Mouse (Mus musculus) heart, embryonic 10.5 days (tissue): ENCODE data around the gene Spint5. TPM values are rescaled to one million over a fixed set of nuclear protein-coding genes. Genes with fewer than 3 reads are reported as not detected.
A peak's percentile ranks its signal among the peaks of the same experiment; 100 is the strongest.
"Not testable (repeated sequence)": the region's sequence is repeated elsewhere in the genome, so short reads cannot be mapped to it uniquely, and the experiment has no call there.

ENCODE experiments used
- DNase-seq: peaks from one replicate; pipeline ENCODE4 v3.0.0-alpha.2; 2017; ENCODE audit warnings: low spot score
- H3K27ac ChIP-seq: fragments of 300-500 bp; sonication (generic); 2 replicates; pipeline ENCODE4 v1.5.1; 2016; ENCODE audit warnings: mild to moderate bottlenecking
- H3K27me3 ChIP-seq: fragments of 300-500 bp; sonication (generic); 2 replicates; pipeline ENCODE4 v1.6.1; 2016; ENCODE audit warnings: mild to moderate bottlenecking; ENCODE audit not compliant: poor library complexity, insufficient read depth, severe bottlenecking
- H3K36me3 ChIP-seq: fragments of 300-500 bp; sonication (generic); 2 replicates; pipeline ENCODE4 v1.6.1; 2016; ENCODE audit warnings: mild to moderate bottlenecking, moderate library complexity
- H3K4me1 ChIP-seq: fragments of 300-500 bp; sonication (generic); 2 replicates; pipeline ENCODE4 v1.6.1; 2016; ENCODE audit warnings: mild to moderate bottlenecking
- H3K4me3 ChIP-seq: fragments of 300-500 bp; sonication (generic); 2 replicates; pipeline ENCODE4 v1.5.1; 2016; ENCODE audit warnings: mild to moderate bottlenecking, moderate library complexity
- H3K9me3 ChIP-seq: fragments of 300-500 bp; sonication (generic); 2 replicates; pipeline ENCODE4 v1.6.1; 2016; ENCODE audit warnings: mild to moderate bottlenecking, moderate library complexity
- WGBS: fragments of 180-500 bp; shearing (Covaris S2); methylation state at CpG from one replicate; pipeline ENCODE4 v1.1.7; 2016; 5-methylcytosine and 5-hydroxymethylcytosine counted together
- polyA plus RNA-seq: library from polyadenylated mRNA; unstranded; fragments of >200 nt; fragmentation: Nextera tagmentation; extraction: Ambion mirVana; gene quantifications from 2 replicates; pipeline ENCODE4 v1.2.1, GENCODE M21; 2016

Spint5 gene
- polyA plus RNA-seq, 1 experiment from 2014 or later, result not detected

- H3K4me1 ChIP-seq, result no peaks in the 10 kb centered on the region
Measured at GRCm38 (mm10) chr2:164705328-164705727, 9.8 kb upstream of the Spint5 start.

GRCm38 (mm10) chr2:164705991-164706390, 9.1 kb upstream of the Spint5 start:
- no peak for DNase-seq
- WGBS, result 89% methylated on average over 14 of the region's 14 CpGs
- H3K4me3 ChIP-seq, result no peak overlapping the region

More at GRCm38 (mm10) chr2:164705328-164705727, 9.8 kb upstream of the Spint5 start:
- DNase-seq, result no peak
- WGBS, result 82% methylated on average over 6 of the region's 6 CpGs
- no peaks in the 10 kb centered on the region for H3K9me3 ChIP-seq
- no peak overlapping the region for H3K27ac ChIP-seq
- no peak overlapping the region for H3K4me3 ChIP-seq
- no peaks in the 10 kb centered on the region for H3K36me3 ChIP-seq
- H3K27me3 ChIP-seq, result no peaks in the 10 kb centered on the region

GRCm38 (mm10) chr2:164716194-164716786, 1.2 kb downstream of the Spint5 start:
- not testable (repeated sequence) for H3K9me3 ChIP-seq, H3K36me3 ChIP-seq, DNase-seq, H3K4me3 ChIP-seq, H3K27ac ChIP-seq, H3K27me3 ChIP-seq, H3K4me1 ChIP-seq
- 85% methylated on average over 23 of the region's 23 CpGs for WGBS

More at GRCm38 (mm10) chr2:164705991-164706390, 9.1 kb upstream of the Spint5 start:
- Histone ChIP-seq H3K27me3 (no peaks in the 10 kb centered on the region), H3K4me1 (no peaks in the 10 kb centered on the region), H3K36me3 (no peaks in the 10 kb centered on the region), H3K9me3 (no peaks in the 10 kb centered on the region), H3K27ac (no peak overlapping the region)

GRCm38 (mm10) chr2:164723276-164723675, 8.2 kb downstream of the Spint5 start:
- H3K9me3 ChIP-seq, result no peaks in the 10 kb centered on the region
- H3K27ac ChIP-seq, result no peak overlapping the region
- no peak overlapping the region for H3K4me3 ChIP-seq
- DNase-seq, result no peak
- no peaks in the 10 kb centered on the region for H3K4me1 ChIP-seq
- H3K27me3 ChIP-seq, result peaks cover 9% of the 10 kb centered on the region; the same call in 1 of the 2 replicates
- H3K36me3 ChIP-seq, result no peaks in the 10 kb centered on the region
- 62% methylated on average over 4 of the region's 4 CpGs for WGBS

GRCm38 (mm10) chr2:164725895-164726619, 11.0 kb downstream of the Spint5 start:
- H3K27me3 ChIP-seq, result peaks cover 3% of the 10 kb centered on the region; the same call in 1 of the 2 replicates
- WGBS, result 24% methylated on average over 6 of the region's 6 CpGs
- H3K9me3 ChIP-seq, result no peaks in the 10 kb centered on the region
- no peak overlapping the region for H3K27ac ChIP-seq
- no peak overlapping the region for H3K4me3 ChIP-seq
- DNase-seq, result peak; percentile 80
- H3K36me3 ChIP-seq, result no peaks in the 10 kb centered on the region
- no peaks in the 10 kb centered on the region for H3K4me1 ChIP-seq

- WGBS, result 65% methylated on average over 5 of the region's 5 CpGs
- no peak overlapping the region for H3K27ac ChIP-seq
Measured at GRCm38 (mm10) chr2:164731719-164732118, 16.6 kb downstream of the Spint5 start.

GRCm38 (mm10) chr2:164733259-164733658, 18.2 kb downstream of the Spint5 start:
- H3K4me1 ChIP-seq, result no peaks in the 10 kb centered on the region
- 77% methylated on average over 2 of the region's 2 CpGs for WGBS
- no peak for DNase-seq
- H3K4me3 ChIP-seq, result no peak overlapping the region
- no peaks in the 10 kb centered on the region for H3K36me3 ChIP-seq
- H3K27ac ChIP-seq, result no peak overlapping the region
- no peaks in the 10 kb centered on the region for H3K27me3 ChIP-seq
- H3K9me3 ChIP-seq, result no peaks in the 10 kb centered on the region

More at GRCm38 (mm10) chr2:164731719-164732118, 16.6 kb downstream of the Spint5 start:
- no peak overlapping the region for H3K4me3 ChIP-seq
- H3K36me3 ChIP-seq, result no peaks in the 10 kb centered on the region
- DNase-seq, result no peak
- H3K9me3 ChIP-seq, result no peaks in the 10 kb centered on the region
- no peaks in the 10 kb centered on the region for H3K4me1 ChIP-seq
- H3K27me3 ChIP-seq, result peaks cover 3% of the 10 kb centered on the region; the same call in 1 of the 2 replicates

GRCm38 (mm10) chr2:164734839-164735238, 19.7 kb downstream of the Spint5 start:
- WGBS, result 75% methylated on average over 5 of the region's 5 CpGs
- Histone ChIP-seq H3K27ac (no peak overlapping the region), H3K9me3 (no peaks in the 10 kb centered on the region), H3K4me3 (no peak overlapping the region), H3K4me1 (no peaks in the 10 kb centered on the region), H3K27me3 (no peaks in the 10 kb centered on the region), H3K36me3 (no peaks in the 10 kb centered on the region)
- no peak for DNase-seq

GRCm38 (mm10) chr2:164735446-164735845, 20.3 kb downstream of the Spint5 start:
- no peak for DNase-seq
- no peaks in the 10 kb centered on the region for H3K9me3 ChIP-seq
- no peak overlapping the region for H3K4me3 ChIP-seq
- no peaks in the 10 kb centered on the region for H3K4me1 ChIP-seq
- no peaks in the 10 kb centered on the region for H3K27me3 ChIP-seq
- 87% methylated on average over 5 of the region's 5 CpGs for WGBS
- no peak overlapping the region for H3K27ac ChIP-seq
- no peaks in the 10 kb centered on the region for H3K36me3 ChIP-seq

- peaks cover 5% of the 10 kb centered on the region; the same call in 1 of the 2 replicates for H3K27me3 ChIP-seq
- H3K4me1 ChIP-seq, result no peaks in the 10 kb centered on the region
- H3K36me3 ChIP-seq, result no peaks in the 10 kb centered on the region
- no peak for DNase-seq
- H3K27ac ChIP-seq, result no peak overlapping the region
- H3K9me3 ChIP-seq, result no peaks in the 10 kb centered on the region
- WGBS, result 60% methylated on average over 3 of the region's 3 CpGs
- H3K4me3 ChIP-seq, result no peak overlapping the region
Measured at GRCm38 (mm10) chr2:164737377-164738090, 22.4 kb downstream of the Spint5 start.

GRCm38 (mm10) chr2:164739876-164740275, 24.8 kb downstream of the Spint5 start:
- no peaks in the 10 kb centered on the region for H3K4me1 ChIP-seq
- no peaks in the 10 kb centered on the region for H3K9me3 ChIP-seq
- H3K4me3 ChIP-seq, result no peak overlapping the region
- H3K36me3 ChIP-seq, result no peaks in the 10 kb centered on the region
- 60% methylated on average over 7 of the region's 7 CpGs for WGBS
- H3K27ac ChIP-seq, result no peak overlapping the region
- H3K27me3 ChIP-seq, result peaks cover 5% of the 10 kb centered on the region; the same call in 1 of the 2 replicates
- no peak for DNase-seq

- Histone ChIP-seq H3K27ac (no peak overlapping the region), H3K4me1 (peaks cover 13% of the 10 kb centered on the region), H3K9me3 (no peaks in the 10 kb centered on the region), H3K27me3 (peaks cover 5% of the 10 kb centered on the region; the same call in 1 of the 2 replicates), H3K36me3 (peaks cover 25% of the 10 kb centered on the region), H3K4me3 (peak overlapping the region; percentile 94)
- 72% methylated on average over 13 of the region's 13 CpGs for WGBS
- no peak for DNase-seq
Measured at GRCm38 (mm10) chr2:164744987-164745386, 29.9 kb downstream of the Spint5 start.
